Mouse (Mus musculus) gastrocnemius, adult 2 months (tissue): ENCODE results near the gene Fzd7. TPM values are rescaled to one million over a fixed set of nuclear protein-coding genes. Genes with fewer than 3 reads are reported as not detected.
"Not testable (repeated sequence)": the region's sequence is repeated elsewhere in the genome, so short reads cannot be mapped to it uniquely, and the experiment has no call there.

Source experiments
- DNase-seq: peaks from one replicate; pipeline ENCODE4 v3.0.0; 2022
- H3K27ac ChIP-seq: fragments of 200-600 bp; 2 replicates; pipeline ENCODE4 v1.8.1; 2022; ENCODE audit warnings: mild to moderate bottlenecking
- H3K4me3 ChIP-seq: fragments of 200-600 bp; 2 replicates; pipeline ENCODE4 v1.8.1; 2022; ENCODE audit warnings: mild to moderate bottlenecking, moderate library complexity
- CTCF ChIP-seq: fragments of 200-600 bp; IDR thresholded peaks from 2 replicates; pipeline ENCODE4 v1.8.1; 2022; ENCODE audit warnings: antibody characterized with exemption, mild to moderate bottlenecking, moderate library complexity
- intact Hi-C: fragments of 180-260 bp; cut with DNase I; formaldehyde crosslinking; loops from one replicate; pipeline ENCODE4 v1.15.1; 2025
- long read RNA-seq, 2 experiments: library from polyadenylated mRNA; stranded (forward); transcript quantifications; one replicate each; pipeline ENCODE4 v2.0.0; 2021
- total RNA-seq, 2 experiments: library from RNA; stranded (reverse); gene quantifications; 2 replicates each; pipeline ENCODE4 v1.2.3; 2021

Gene Fzd7
- 10 to 100 TPM; 21.6 to 42.4 TPM for total RNA-seq
- long read RNA-seq, experiment 1, full-length matches to known transcripts, result 8 of 10 reads
- long read RNA-seq, experiment 1, partial matches to known transcripts, result 1 of 10 reads
- long read RNA-seq, experiment 1, other reads (novel, unspliced or antisense), result 1 of 10 reads
- long read RNA-seq, experiment 2, full-length matches to known transcripts, result 34 of 34 reads
- long read RNA-seq, experiment 2, partial matches to known transcripts, result 0 of 34 reads
- long read RNA-seq, experiment 2, other reads (novel, unspliced or antisense), result 0 of 34 reads

DNA sequence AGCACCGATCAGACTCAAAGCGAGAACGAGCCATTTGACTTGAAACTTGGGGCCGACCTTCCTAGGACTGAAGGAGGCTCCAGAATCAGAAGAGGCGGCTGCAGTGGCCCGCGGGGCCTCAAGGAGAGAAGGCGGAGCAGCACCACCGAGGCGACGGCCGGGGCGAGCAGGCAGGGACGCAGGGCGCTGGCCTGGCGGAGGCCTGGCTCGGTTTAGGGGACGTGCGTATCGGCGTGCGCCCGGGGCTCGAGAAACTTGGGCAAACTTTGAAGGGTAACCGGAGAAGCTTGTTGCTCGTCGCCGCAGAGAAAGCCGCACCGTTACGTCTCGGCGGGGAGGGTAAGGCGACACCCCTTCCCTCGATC, at the start of gene Fzd7:
Gene Fzd7 (plus strand): TSS at position 94 of the 365 bp plus-strand sequence.
- no peak for TF ChIP-seq CTCF
- intact Hi-C loops, result loop anchor here (2.0 to 10.0 kb wide), 6 partner anchors 26 to 238 kb away; partner anchors contain the start of gene Nop58
- peak within 1 kb of the TSS; percentile 95 for H3K4me3 ChIP-seq
- peak; percentile 88 for DNase-seq
- peak within 1 kb of the TSS; percentile 94 for H3K27ac ChIP-seq

GRCm38 (mm10) chr1:59433296-59433695, 48.9 kb upstream of the Fzd7 start:
- no peak overlapping the region for H3K4me3 ChIP-seq
- no peak for TF ChIP-seq CTCF
- DNase-seq, result no peak
- H3K27ac ChIP-seq, result no peak overlapping the region
- intact Hi-C loops, result no loop called here

DNA sequence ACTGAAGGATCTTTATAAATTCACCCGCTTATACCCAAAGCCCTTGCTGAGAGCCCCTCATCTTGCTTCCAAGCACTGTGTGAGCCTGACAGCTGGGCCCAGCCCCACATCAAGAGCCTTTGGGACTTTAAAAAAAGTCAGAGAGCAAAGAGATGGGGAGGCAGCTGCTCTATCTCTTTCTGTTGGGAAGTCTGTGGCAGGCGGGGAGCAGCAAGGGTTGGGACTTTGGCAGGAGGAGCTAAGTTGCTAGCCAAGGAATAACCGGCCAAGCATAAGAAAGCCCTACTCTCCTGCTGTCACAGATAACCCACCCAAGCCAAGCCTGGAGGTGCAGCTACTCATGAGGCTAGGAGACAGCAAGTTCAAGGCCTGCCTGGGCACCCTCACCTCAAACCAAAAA, 48.2 kb upstream of the Fzd7 start:
- peak; percentile 73 for DNase-seq
- TF ChIP-seq CTCF, result no peak
- peak overlapping the region; percentile 24; the same call in 1 of the 2 replicates for H3K27ac ChIP-seq
- H3K4me3 ChIP-seq, result no peak overlapping the region
- intact Hi-C loops, result no loop called here

DNA sequence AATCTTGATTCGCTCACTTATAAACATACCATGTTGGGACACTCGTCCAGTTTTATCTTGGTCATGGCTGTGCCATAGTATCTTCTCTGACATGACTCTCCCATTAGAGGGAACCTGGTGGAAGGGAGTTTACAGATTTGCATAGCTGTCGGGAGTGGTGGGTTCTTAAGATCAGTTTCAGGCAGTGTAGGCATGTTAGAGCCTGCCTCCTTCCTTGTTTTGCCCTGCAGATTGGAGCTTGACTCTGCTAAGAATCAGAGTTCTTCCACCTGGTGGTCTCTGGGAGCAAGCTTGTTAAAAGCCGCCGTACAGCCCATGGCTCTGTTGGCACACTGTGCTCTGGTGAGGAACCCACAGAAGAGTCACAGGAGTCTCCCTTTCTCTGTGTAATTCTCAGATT, 47.0 kb upstream of the Fzd7 start:
- DNase-seq, result no peak
- Histone ChIP-seq H3K4me3 (no peak overlapping the region), H3K27ac (no peak overlapping the region)
- intact Hi-C loops, result no loop called here
- no peak for TF ChIP-seq CTCF

GRCm38 (mm10) chr1:59436321-59436720, 45.9 kb upstream of the Fzd7 start:
- no peak for DNase-seq
- no peak for TF ChIP-seq CTCF
- H3K4me3 ChIP-seq, result no peak overlapping the region
- no peak overlapping the region for H3K27ac ChIP-seq
- intact Hi-C loops, result no loop called here

DNA sequence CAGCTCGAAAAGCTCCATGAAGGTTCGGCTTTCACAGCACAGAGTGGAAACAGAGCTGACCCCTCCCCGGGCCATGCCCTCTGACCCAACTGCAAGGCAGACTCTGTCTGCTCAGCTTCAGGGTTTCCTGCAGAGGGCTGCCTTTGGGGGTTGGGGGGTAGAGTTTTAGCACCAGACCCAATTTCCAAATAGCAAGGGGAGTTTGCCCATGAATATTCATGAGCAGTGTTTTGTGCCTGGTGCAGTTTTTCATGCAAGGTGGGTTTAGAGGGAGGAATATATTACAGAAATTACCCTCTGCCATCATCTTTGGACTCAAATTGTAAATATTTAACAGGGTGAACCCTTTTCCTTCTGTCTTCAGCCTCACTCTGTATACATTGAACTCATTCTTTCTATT, 44.3 kb upstream of the Fzd7 start:
- no peak for DNase-seq
- intact Hi-C loops, result no loop called here
- Histone ChIP-seq H3K27ac (0 out of 2 replicates have a peak overlapping the region, but pooled peaks have one; percentile 9), H3K4me3 (no peak overlapping the region)
- no peak for TF ChIP-seq CTCF

GRCm38 (mm10) chr1:59438330-59438729, 43.9 kb upstream of the Fzd7 start:
- H3K27ac ChIP-seq, result no peak overlapping the region
- no peak for DNase-seq
- intact Hi-C loops, result no loop called here
- no peak for TF ChIP-seq CTCF
- no peak overlapping the region for H3K4me3 ChIP-seq

DNA sequence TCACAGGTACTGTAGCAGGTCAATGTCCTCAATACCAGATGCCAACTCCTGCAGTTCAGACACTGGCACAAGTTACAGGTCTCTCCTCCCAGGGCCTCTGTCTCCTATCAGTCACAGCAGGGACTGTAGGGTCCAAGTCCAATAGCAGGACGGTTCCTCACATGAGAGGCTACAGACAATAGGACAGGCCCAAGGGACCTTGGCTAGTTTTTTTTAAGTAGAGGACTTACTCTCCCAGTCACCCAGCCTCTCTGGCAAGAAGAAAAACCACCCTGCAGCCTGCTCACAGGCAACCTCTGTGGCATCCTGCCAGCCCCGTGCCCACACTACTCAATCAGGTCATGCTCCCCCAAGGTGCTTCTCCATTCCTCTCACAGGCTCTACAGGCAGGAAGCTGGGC, 43.0 kb upstream of the Fzd7 start:
- H3K27ac ChIP-seq, result peak overlapping the region; percentile 20; the same call in 1 of the 2 replicates
- DNase-seq, result no peak
- intact Hi-C loops, result no loop called here
- no peak for TF ChIP-seq CTCF
- H3K4me3 ChIP-seq, result no peak overlapping the region

DNA sequence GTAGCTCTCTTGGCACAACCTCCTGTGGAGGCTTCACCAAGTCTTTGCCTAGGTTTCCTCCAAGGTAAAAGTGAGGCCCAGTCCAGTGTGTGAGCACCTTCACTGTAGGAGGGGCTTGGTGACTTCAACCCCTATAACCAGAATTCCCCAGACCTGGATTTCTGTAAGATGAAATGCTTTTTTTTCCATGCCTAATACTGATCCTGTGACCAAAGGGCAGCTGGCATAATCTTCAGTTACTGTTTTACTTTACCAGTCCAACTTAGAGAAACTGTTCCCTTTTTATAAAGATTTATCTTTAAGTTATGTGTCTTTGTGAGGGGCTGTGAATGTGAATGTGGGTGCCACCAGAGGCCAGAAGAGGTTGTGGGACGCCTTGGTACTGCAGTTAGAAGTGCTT, 42.3 kb upstream of the Fzd7 start:
- no peak for DNase-seq
- no peak for TF ChIP-seq CTCF
- Histone ChIP-seq H3K27ac (peak overlapping the region; percentile 20; the same call in 1 of the 2 replicates), H3K4me3 (no peak overlapping the region)
- intact Hi-C loops, result no loop called here

DNA sequence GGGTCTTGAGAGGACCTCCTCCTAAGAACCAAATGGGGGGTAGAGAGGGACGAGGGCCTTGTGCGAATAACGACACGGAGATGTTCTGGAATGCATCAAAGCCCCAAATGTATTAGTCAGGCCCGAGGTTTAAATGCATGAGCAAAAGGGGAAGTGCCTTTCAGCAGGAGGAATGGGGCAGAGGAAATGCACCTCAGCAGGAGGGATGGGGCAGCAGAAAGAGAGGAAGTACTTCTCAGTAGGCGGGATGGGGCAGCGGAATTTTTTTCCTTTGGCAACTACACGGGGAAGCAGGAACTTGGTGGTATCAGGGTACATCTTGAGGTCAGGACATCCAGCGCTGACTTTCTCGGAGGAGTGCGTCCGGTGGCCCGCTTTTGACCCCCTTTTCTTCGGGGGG, 39.5 kb upstream of the Fzd7 start:
- DNase-seq, H3K4me3 ChIP-seq, intact Hi-C loops, H3K27ac ChIP-seq: not testable (repeated sequence)

DNA sequence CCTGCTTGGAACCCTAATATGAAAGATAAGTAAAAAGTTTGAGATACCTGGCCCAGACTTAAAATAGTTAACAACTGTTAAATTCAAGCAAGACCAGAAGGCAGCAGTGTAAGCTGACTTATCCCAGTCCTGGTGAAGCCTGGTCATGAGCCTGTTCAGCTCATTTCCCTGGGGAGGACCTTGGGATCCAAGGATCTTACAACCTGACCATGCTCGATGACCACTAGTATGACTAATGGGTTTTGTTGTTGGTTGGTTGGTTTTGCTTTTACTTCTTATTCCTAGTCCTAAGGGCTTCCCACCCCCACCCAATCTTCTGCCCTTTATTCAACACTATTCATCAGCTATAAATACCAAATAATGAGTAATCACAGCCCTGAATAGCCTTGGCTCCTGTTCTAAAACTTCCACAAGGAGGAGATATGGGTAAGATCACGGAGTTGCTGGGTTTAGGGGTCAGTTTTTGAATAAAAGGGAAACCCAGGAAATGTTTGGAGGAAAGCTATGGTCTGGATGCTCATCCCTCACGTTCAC, 38.0 kb upstream of the Fzd7 start:
- H3K4me3 ChIP-seq, result no peak overlapping the region
- no peak for TF ChIP-seq CTCF
- no peak for DNase-seq

DNA sequence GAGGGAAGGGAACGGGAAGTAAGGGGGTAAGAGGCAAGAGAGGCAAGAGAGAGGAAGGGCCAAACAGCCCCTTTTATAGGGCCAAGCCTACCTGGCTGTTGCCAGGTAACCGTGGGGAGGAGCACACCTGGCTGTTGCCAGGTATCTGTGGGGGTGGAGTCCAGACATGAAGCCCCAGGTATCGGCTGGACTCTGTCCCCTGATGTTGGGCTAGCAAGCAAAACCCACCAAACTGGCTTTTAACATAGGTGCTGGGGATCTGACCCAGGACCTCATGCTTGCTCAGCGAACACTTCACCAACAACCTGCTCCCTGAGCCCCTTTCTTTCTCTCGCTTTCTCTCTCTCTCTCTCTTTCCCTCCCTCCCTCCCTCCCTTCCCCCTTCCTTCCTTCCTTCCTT, 37.0 kb upstream of the Fzd7 start:
- no peak for DNase-seq
- H3K27ac ChIP-seq, result no peak overlapping the region
- no peak overlapping the region for H3K4me3 ChIP-seq
- no peak for TF ChIP-seq CTCF
- intact Hi-C loops, result no loop called here

More for the DNA sequence above, 38.0 kb upstream of the Fzd7 start:
- intact Hi-C loops, result no loop called here
- peak overlapping the region; percentile 57; the same call in 1 of the 2 replicates for H3K27ac ChIP-seq

DNA sequence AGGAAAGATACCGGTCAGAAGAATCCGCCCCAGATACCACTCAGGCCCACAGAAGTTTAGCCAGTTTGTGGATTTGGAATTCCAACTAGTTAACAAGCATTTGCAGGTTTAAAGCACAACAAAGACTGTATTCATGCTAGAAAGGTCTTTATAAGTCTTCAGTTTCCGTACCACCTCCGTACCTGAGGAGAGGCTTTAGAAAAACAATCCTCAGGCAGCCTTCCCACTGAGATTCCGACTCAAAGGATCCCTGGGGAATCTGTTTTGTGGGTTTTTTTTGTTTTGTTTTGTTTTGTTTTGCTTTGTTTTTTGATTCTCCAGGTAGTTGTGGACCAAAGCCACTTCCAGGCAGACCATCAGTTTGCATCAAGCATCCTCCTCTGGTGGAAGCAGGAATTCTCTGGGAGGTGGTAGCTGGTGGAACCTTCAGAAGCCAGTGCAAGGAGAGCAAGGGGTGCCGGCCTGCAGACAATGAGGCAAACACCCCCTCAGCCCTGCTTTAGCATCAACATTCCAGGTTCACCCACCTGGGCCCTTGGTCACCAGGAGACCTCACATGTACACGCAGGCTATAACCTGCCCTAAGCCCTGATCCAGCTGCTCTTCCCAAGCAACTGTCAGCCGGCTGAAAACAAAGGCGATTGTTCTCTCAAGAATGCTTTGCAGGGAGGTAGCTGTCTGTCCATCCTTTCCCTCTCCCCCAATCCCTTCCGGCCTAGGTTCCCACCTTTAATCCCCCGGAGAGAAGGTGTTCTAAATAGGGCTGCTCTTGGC, 33.5 kb upstream of the Fzd7 start:
- TF ChIP-seq CTCF, result no peak
- no peak for DNase-seq
- intact Hi-C loops, result no loop called here
- Histone ChIP-seq H3K4me3 (peak overlapping the region; percentile 38), H3K27ac (peak overlapping the region; percentile 8; the same call in 1 of the 2 replicates)
